Comparison of ENCODE assay signal across 11 mouse cellular contexts in genomic region chr1:143918949-143919348, GRCm38 (mm10).
DNase-seq lines count a peak whose midpoint lies in the region; ATAC-seq and TF ChIP-seq lines count a peak whose summit lies in the region.
"Had no signal": no experiment of that assay in that cellular context is flagged by ENCODE, and none has a peak within 500 bp of the region (broad histone marks: within the 10 kb centered on the region; RNA-seq: fewer than 3 reads in every experiment).

No protein-coding gene starts in this region.

- WGBS in heart, embryonic 16.5 days, result 70% methylated on average over 5 of the region's 5 CpGs

- 0 out of 2 replicates have a peak, but pooled peaks have one; percentile 55 for ATAC-seq in heart, embryonic 16.5 days (replicated peaks; ENCODE audit: extremely low read depth, insufficient read depth, low FRiP score)

- peak overlapping the region; percentile 17 for H3K27ac ChIP-seq in heart, embryonic 16.5 days (ENCODE audit: low read length)
- peak overlapping the region; percentile 7; the same call in 1 of the 2 replicates for H3K27ac ChIP-seq in cortical plate, adult 2 months (ENCODE audit: insufficient read depth, low read length)
- H3K27ac ChIP-seq: embryonic facial prominence, embryonic 13.5 days; liver, embryonic 14.5 days had no signal

- H3K4me3 ChIP-seq in heart, embryonic 16.5 days (ENCODE audit: low read length), result no peak overlapping the region
- no peak overlapping the region for H3K4me3 ChIP-seq in cortical plate, adult 2 months (ENCODE audit: insufficient read depth, low read length)
- H3K4me3 ChIP-seq: embryonic facial prominence, embryonic 13.5 days had no signal

- H3K4me2 ChIP-seq in heart, embryonic 16.5 days (ENCODE audit: low read depth, low read length), result no peak overlapping the region
- H3K4me2 ChIP-seq: embryonic facial prominence, embryonic 13.5 days had no signal

- intact Hi-C loops in left cerebral cortex, postnatal 25 days (cut with DNase I), result no loop called here

- no peak for DNase-seq in heart, adult 8-10 months (ENCODE audit: low spot score)
- DNase-seq in CD4-positive helper T cell, adult 2 months (ENCODE audit: low read depth, low spot score), result peak; percentile 73
- DNase-seq in spleen, postnatal 10 days (ENCODE audit: low spot score in 2 of 2), result peak; percentile 11 to 37
- no peak for DNase-seq in left cerebral cortex, postnatal 25 days (ENCODE audit: low spot score in 2 of 2)
- no peak for DNase-seq in cerebellum, postnatal 36 days
- no peak for DNase-seq in cerebellum, adult 11 months
- DNase-seq: kidney, postnatal 14 days had no signal

- no peaks in the 10 kb centered on the region for H3K9me3 ChIP-seq in heart, embryonic 16.5 days (replicated peaks; ENCODE audit: control insufficient read depth, low read length)
- H3K9me3 ChIP-seq: embryonic facial prominence, embryonic 13.5 days had no signal

- no peaks in the 10 kb centered on the region for H3K27me3 ChIP-seq in heart, embryonic 16.5 days (ENCODE audit: control insufficient read depth, insufficient read depth, low read length)
- H3K27me3 ChIP-seq: embryonic facial prominence, embryonic 13.5 days had no signal

- H3K36me3 ChIP-seq in heart, embryonic 16.5 days (ENCODE audit: control insufficient read depth, insufficient read depth), result no peaks in the 10 kb centered on the region
- H3K36me3 ChIP-seq: embryonic facial prominence, embryonic 13.5 days had no signal

- 0 out of 2 replicates have a peak, but pooled peaks cover 2% of the 10 kb centered on the region for H3K4me1 ChIP-seq in heart, embryonic 16.5 days (ENCODE audit: control insufficient read depth, insufficient read depth, low read length)
- H3K4me1 ChIP-seq in cortical plate, adult 2 months (ENCODE audit: control insufficient read depth, insufficient read depth, low read length), result peaks cover 3% of the 10 kb centered on the region

- TF ChIP-seq POLR2A in cortical plate, adult 2 months (IDR thresholded peaks at IDR 0.05; ENCODE audit: extremely low read depth, insufficient read depth, low read length), result no peak

- no peak for TF ChIP-seq CTCF in cortical plate, adult 2 months (IDR thresholded peaks at IDR 0.05; ENCODE audit: extremely low read depth, insufficient read depth, low read length)

- no peak overlapping the region for H3K9ac ChIP-seq in heart, embryonic 16.5 days (ENCODE audit: low read length)
- H3K9ac ChIP-seq: embryonic facial prominence, embryonic 13.5 days; liver, embryonic 14.5 days had no signal

Comparison
In these comparisons a context has a peak if more than half of its experiments do, and no peak if none do; other contexts are left out.
1. DNase-seq: peak in CD4-positive helper T cell, adult 2 months (single experiment) and spleen, postnatal 10 days (2 of 2); none in heart, adult 8-10 months (single experiment), left cerebral cortex, postnatal 25 days (0 of 2), cerebellum, postnatal 36 days (0 of 2) and cerebellum, adult 11 months (single experiment).